Mouse (Mus musculus) regulatory T cell (primary cell): ENCODE data around the gene Mrpl54.

Source experiments
- in situ Hi-C: fragments of 300-600 bp; cut with MboI, MseI; formaldehyde crosslinking; loops from one replicate; pipeline ENCODE4 v1.15.1; 2025; ENCODE audit warnings: high pct_unique_total_duplicates

Gene Mrpl54

DNA sequence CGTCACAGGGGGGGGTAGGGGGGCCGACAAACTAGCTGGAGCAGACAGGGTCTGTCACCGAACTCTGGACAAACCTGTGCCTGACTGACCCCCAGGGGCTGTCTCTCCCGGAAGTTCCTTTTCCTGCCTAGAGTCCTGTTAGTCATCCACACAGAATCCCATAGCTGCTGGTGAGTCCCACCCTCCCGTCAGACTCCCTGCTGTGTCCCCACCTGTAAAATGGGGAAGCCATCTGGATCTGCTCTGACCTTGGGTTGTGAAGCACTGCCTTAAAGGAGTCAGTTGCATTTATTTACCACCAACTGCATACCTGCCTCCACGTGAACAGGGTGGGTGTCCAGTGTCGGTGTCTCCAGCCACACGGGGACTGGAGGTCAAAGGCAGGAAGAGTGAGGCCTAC, 27.7 kb upstream of the Mrpl54 start:
- in situ Hi-C loops, result no loop called here

DNA sequence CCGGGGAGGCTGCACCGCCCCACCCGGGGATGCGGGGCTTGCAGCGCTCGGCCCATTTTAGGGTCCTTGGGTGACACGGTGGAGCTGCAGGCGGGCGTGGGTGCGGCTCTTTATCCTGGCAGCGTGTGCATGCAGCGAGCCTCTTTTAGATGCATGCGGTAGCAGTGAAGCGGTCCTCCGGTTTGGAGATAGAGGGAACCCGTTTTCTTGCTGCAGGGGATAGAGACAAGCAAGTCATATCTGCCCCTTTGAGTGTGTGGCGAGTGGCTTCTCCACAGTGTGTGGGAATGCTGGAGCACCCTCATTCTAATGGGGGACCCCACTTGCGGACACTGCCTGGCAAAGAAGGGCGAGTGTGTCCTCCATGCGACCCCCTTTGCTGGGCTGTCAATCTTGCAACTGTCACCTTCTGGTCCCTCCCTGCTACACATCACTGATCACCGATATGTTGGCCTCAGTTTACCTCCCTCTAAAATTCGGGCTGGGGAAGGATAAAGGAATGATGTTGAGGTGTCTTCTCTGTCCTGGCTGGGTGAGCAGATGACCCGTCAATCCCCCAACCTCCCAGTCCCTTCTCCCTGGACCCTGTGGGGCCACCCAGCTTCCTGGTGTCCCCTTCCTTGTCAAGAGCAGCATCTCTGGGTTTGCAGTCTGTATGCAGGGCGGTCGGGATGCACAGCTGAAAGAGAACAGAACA, 26.7 kb upstream of the Mrpl54 start:
- in situ Hi-C loops, result no loop called here

GRCm38 (mm10) chr10:81292554-81293333, 26.0 kb upstream of the Mrpl54 start, which contains the start of gene Pip5k1c:
Gene Pip5k1c, plus strand, starts transcription at chr10:81292963.
- in situ Hi-C loops, result no loop called here

GRCm38 (mm10) chr10:81291511-81292104, 24.9 kb upstream of the Mrpl54 start, which contains the start of gene Tjp3:
Gene Tjp3, minus strand, starts transcription at chr10:81291581.
- in situ Hi-C loops, result no loop called here

GRCm38 (mm10) chr10:81290698-81291460, 24.1 kb upstream of the Mrpl54 start:
- in situ Hi-C loops, result no loop called here

DNA sequence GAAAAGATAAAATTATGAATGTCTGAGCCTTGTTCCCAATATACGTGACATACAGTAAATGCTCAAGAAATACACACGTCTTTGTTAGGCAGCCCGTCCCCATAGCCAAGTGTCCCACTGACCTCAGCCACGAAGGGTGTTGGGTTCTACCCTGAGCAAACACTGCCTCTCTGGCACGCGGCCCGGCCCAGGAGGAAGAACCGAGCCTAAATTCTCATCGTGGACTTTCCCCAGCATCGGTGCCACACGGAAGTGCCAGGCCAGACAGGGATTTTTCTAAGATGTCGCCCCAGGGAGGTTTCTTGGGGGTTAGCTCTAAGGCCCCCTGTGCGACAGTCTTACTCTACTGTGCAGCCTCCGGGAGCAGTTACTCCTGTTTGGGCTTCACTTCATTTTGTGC, 23.1 kb upstream of the Mrpl54 start:
- in situ Hi-C loops, result loop anchor here (5.0 kb wide), 1 partner anchor 57 kb away; no protein-coding TSS in a partner anchor

GRCm38 (mm10) chr10:81289278-81289677, 22.5 kb upstream of the Mrpl54 start:
- in situ Hi-C loops, result loop anchor here (5.0 kb wide), 1 partner anchor 58 kb away; no protein-coding TSS in a partner anchor

- in situ Hi-C loops, result loop anchor here (5.0 kb wide), 1 partner anchor 59 kb away; no protein-coding TSS in a partner anchor
Observed at GRCm38 (mm10) chr10:81288601-81289000, 21.9 kb upstream of the Mrpl54 start.

DNA sequence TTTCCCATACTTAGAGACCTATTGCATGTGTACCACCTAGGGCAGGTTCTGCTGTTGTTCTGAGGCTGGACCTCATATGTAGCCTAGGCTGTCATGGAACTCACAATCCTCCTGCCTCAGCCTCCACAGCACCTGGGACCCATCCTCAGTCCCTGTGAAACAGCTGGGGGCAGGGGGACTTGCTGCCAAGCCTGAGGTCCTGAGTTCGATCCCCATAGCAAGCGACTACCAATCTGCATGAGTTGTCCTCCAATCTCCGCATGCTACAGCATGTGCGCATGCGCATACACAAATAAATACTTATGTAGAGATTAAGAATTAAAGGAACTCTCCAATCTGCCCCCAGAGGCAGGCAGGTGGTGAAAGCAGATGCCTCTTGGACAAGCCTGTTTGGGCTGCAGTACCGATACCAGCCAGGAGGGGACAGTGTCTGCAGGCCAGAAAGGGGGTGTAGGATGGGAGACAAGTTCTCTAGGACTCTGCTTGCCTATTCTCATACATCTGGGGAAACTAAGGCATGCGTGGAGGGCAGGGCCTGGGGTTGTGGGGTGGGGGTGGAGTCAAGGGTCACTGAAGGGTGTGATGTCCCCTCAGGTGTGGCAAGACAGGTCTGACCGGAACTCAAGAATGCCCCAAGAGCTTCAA, 20.9 kb upstream of the Mrpl54 start:
- in situ Hi-C loops, result loop anchor here (5.0 kb wide), 1 partner anchor 60 kb away; no protein-coding TSS in a partner anchor

- in situ Hi-C loops, result loop anchor here (5.0 kb wide), 1 partner anchor 61 kb away; no protein-coding TSS in a partner anchor
Observed at GRCm38 (mm10) chr10:81286586-81286985, 19.9 kb upstream of the Mrpl54 start.

DNA sequence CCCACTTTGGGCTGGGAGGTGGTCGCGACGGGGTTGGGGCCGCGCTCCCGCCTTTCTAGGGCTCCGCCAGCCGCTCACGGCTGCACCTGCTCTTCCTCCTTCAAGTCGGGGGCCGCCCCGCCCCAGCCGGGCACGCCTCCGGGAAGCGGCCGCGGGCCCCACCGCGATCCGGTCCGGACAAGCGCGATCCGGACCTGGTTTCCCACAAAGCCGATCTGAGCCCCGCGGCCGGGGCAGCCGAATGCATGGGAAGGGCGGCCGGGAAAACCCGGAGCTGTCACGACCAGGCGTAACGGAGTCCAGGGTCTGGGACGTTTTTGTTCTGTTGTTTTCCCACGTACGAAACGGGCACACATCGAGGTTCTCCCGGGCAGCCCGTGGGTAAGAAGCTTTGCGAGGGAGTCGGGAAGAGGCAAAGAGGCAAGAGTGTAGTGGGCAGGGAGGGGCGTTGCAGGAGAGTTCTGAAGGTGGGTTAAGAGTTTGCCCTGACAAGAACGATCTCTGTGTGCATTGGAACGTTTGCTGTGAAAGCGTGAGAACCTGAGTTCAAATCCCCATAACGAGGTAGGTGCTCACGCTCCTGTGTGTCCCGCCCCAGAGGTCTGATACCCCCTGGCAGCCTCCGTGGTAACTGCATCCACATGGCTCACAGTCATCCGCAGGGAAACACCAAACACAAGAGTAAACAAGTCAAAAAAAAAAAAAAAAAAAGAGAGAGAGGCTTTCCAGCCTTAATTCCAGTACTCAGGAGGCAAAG, 19.1 kb upstream of the Mrpl54 start:
- in situ Hi-C loops, result loop anchor here (5.0 kb wide), 1 partner anchor 61 kb away; no protein-coding TSS in a partner anchor

GRCm38 (mm10) chr10:81284719-81285118, 18.0 kb upstream of the Mrpl54 start:
- in situ Hi-C loops, result loop anchor here (5.0 kb wide), 1 partner anchor 63 kb away; no protein-coding TSS in a partner anchor

- in situ Hi-C loops, result no loop called here
Observed at GRCm38 (mm10) chr10:81284189-81284588, 17.5 kb upstream of the Mrpl54 start.

- in situ Hi-C loops, result no loop called here
Observed at GRCm38 (mm10) chr10:81279496-81279895, 12.8 kb upstream of the Mrpl54 start.

DNA sequence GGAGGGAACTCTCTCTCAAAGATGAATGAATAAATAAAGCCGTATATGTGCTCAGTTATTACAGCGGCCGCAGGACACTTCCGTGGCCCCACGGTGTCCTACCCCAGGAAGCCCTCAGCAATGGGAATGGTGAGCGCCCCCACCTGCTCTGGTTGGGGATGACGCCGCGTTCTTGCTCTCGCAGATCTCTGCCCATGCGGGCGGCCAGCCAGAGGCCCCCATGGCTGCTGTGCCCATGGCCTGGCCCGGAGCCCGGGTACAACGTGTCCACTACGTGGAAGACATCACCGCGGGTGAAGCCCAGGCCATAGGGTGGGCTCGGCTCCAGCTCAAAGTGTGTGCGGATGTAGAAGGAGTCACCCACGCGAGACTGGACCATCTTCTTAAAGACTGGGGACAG, 10.9 kb upstream of the Mrpl54 start:
- in situ Hi-C loops, result no loop called here

GRCm38 (mm10) chr10:81273842-81274241, 7.1 kb upstream of the Mrpl54 start:
- in situ Hi-C loops, result loop anchor here (5.0 kb wide), 1 partner anchor 67 kb away; no protein-coding TSS in a partner anchor

- in situ Hi-C loops, result loop anchor here (5.0 kb wide), 1 partner anchor 65 kb away; no protein-coding TSS in a partner anchor
Observed at GRCm38 (mm10) chr10:81272356-81272755, 5.6 kb upstream of the Mrpl54 start.

GRCm38 (mm10) chr10:81268643-81269412, 2.1 kb upstream of the Mrpl54 start:
- in situ Hi-C loops, result no loop called here

GRCm38 (mm10) chr10:81268056-81268455, 1.3 kb upstream of the Mrpl54 start:
- in situ Hi-C loops, result no loop called here
